Mouse (Mus musculus): Measurements from ENCODE around the gene Hnrnpf. TPM values are rescaled to one million over a fixed set of nuclear protein-coding genes. Genes with fewer than 3 reads are reported as not detected.

Gene Hnrnpf
- polyA plus RNA-seq, 1 experiment = 374 TPM

DNA sequence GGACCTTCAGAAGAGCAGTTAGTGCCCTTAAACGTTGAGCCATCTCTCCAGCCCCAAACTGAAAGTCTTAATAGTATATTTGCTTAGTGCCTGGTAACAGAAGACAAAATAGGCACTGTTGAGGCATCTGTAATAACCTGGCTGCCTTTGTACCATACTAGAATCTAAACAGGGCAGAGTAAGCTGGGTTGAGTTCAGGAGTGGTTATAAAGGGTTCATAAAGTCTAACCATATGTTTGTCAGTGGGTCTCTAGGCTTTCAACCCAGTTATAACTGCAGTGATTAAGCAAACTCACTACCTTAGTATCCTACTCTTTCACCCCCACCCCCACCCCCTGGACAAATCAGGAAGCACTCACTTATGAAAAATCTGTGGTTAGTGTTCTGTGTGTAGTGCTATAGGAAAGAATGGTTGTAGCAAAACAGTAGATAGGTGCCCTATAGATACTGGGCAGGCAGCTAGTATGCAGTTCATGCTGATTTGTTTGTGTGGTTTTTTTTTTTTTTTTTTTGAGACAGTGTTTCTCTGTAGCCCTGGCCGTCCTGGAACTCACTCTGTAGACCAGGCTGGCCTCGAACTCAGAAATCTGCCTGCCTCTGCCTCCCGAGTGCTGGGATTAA, 26.9 kb downstream of the Hnrnpf start:
- Histone ChIP-seq H3K27me3 (ENCODE audit: control insufficient read depth, insufficient read depth, insufficient read length) (no peaks in the 10 kb centered on the region), H3K4me3 (ENCODE audit: insufficient read depth, poor library complexity, severe bottlenecking) (no peak overlapping the region), H3K79me3 (ENCODE audit: low read depth) (peaks cover 24% of the 10 kb centered on the region), H3K36me3 (ENCODE audit: control insufficient read depth, insufficient read depth) (peaks cover 70% of the 10 kb centered on the region), H3K79me2 (ENCODE audit: control insufficient read depth, insufficient read depth) (peaks cover 33% of the 10 kb centered on the region), H3ac (ENCODE audit: control insufficient read depth, insufficient read length, low read depth) (no peak overlapping the region)
- no peak for TF ChIP-seq FOSL1 (IDR thresholded peaks at IDR 0.05; ENCODE audit: insufficient read depth, low read length, poor library complexity, severe bottlenecking)
- TF ChIP-seq CEBPB (IDR thresholded peaks at IDR 0.05; ENCODE audit: low read depth) = no peak
- TF ChIP-seq CTCF (IDR thresholded peaks at IDR 0.05; ENCODE audit: control insufficient read depth, insufficient read depth, insufficient read length) = no peak

DNA sequence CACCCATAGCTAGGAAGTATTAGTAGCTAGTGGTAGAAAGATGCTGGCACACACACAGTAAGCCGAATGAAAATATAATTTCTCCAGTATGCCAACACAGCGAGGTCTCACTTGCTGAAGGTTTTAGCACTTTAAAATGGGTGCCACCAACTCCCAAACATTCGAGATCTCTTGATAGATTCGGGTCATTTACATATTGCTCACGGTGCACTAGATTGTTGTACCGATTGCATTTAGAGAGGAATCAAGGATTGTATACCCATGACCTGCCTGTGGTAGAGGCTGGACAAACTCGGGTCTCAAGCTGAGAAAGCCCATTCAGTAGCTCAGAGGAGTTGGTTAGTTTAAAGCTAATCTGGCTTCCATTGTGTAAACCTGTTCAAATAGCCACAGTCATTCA, 27.8 kb downstream of the Hnrnpf start:
- H3K79me2 ChIP-seq (ENCODE audit: control insufficient read depth, insufficient read depth) = peaks cover 23% of the 10 kb centered on the region
- no peaks in the 10 kb centered on the region for H3K27me3 ChIP-seq (ENCODE audit: control insufficient read depth, insufficient read depth, insufficient read length)
- TF ChIP-seq CTCF (IDR thresholded peaks at IDR 0.05; ENCODE audit: control insufficient read depth, insufficient read depth, insufficient read length) = no peak
- TF ChIP-seq MYOD1 (IDR thresholded peaks at IDR 0.05; ENCODE audit: control insufficient read depth, insufficient read length, low read depth) = no peak
- TF ChIP-seq MYOG (IDR thresholded peaks at IDR 0.05; ENCODE audit: control insufficient read depth, extremely low read depth, insufficient read length) = no peak
- no peak for TF ChIP-seq FOSL1 (IDR thresholded peaks at IDR 0.05; ENCODE audit: insufficient read depth, low read length, poor library complexity, severe bottlenecking)
- no peak for TF ChIP-seq MAX (IDR thresholded peaks at IDR 0.05)
- no peak for TF ChIP-seq USF1 (IDR thresholded peaks at IDR 0.05; ENCODE audit: low read depth)
- no peak for TF ChIP-seq CEBPB (IDR thresholded peaks at IDR 0.05; ENCODE audit: low read depth)
- H3K4me3 ChIP-seq (ENCODE audit: insufficient read depth, poor library complexity, severe bottlenecking) = no peak overlapping the region
- no peak overlapping the region for H3ac ChIP-seq (ENCODE audit: control insufficient read depth, insufficient read length, low read depth)
- peaks cover 60% of the 10 kb centered on the region for H3K36me3 ChIP-seq (ENCODE audit: control insufficient read depth, insufficient read depth)
- H3K79me3 ChIP-seq (ENCODE audit: low read depth) = peaks cover 14% of the 10 kb centered on the region

DNA sequence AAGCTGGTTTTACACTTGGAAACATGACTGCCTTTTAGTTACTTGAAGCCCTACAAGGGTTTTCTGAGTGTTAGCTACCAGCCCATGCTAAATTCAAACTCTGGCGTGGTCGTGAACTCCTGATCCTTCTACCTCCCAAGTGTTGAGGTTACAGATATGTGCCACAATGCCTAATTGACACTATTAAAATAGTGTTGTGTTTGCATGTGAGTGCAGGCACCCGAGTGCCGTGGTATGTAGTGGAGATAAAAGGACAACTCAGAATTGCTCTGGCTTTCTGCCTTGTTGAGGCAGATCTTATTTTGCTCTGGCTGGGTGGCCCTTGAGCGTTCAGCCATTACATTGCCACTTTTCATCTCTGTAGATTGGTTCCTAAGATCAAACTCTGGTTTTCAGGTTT, 28.6 kb downstream of the Hnrnpf start:
- Histone ChIP-seq H3K36me3 (ENCODE audit: control insufficient read depth, insufficient read depth) (peaks cover 54% of the 10 kb centered on the region), H3K79me2 (ENCODE audit: control insufficient read depth, insufficient read depth) (peaks cover 17% of the 10 kb centered on the region)

DNA sequence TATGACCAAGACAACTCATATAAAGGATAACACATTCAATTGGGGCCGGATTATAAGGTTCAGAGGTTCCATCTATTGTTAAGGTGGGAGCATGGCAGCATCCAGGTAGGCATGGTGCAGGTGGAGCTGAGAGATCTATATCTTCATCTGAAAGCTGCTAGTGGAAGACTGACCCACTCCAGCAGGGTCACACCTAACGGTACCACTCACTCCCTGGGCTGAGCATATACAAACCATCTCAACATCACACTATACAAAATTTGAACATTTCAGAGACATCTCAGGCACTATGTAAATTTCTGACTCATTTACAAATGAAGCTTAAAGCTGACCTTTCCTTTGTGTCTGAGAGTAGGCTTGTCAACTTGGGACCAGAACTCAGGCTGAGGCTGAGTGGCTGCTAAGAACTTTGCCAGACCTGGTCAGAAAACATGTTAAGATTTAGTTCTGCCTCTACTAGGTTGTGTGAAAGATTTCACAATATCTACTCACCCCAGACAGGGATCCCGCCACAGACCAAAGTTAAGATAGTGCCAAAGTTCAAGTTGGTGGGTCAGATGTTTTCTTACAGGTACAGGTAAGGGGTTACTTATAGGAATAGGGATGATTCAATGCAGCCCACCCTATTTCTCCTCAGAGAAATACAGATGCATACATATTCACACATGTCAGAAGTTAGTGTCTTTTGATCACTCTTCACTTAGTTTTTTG, 30.0 kb downstream of the Hnrnpf start:
- peaks cover 17% of the 10 kb centered on the region for H3K79me2 ChIP-seq (ENCODE audit: control insufficient read depth, insufficient read depth)
- peaks cover 9% of the 10 kb centered on the region for H3K79me3 ChIP-seq (ENCODE audit: low read depth)
- peaks cover 54% of the 10 kb centered on the region for H3K36me3 ChIP-seq (ENCODE audit: control insufficient read depth, insufficient read depth)
- H3K27me3 ChIP-seq (ENCODE audit: control insufficient read depth, insufficient read depth, insufficient read length) = no peaks in the 10 kb centered on the region
- no peak overlapping the region for H3ac ChIP-seq (ENCODE audit: control insufficient read depth, insufficient read length, low read depth)
- TF ChIP-seq CTCF (IDR thresholded peaks at IDR 0.05; ENCODE audit: control insufficient read depth, insufficient read depth, insufficient read length) (no peak), MAX (IDR thresholded peaks at IDR 0.05) (no peak)
- H3K4me3 ChIP-seq (ENCODE audit: insufficient read depth, poor library complexity, severe bottlenecking) = no peak overlapping the region

More for the DNA sequence above, 28.6 kb downstream of the Hnrnpf start:
- no peak for TF ChIP-seq FOSL1 (IDR thresholded peaks at IDR 0.05; ENCODE audit: insufficient read depth, low read length, poor library complexity, severe bottlenecking)
- no peak for TF ChIP-seq USF1 (IDR thresholded peaks at IDR 0.05; ENCODE audit: low read depth)
- TF ChIP-seq MYOG (IDR thresholded peaks at IDR 0.05; ENCODE audit: control insufficient read depth, extremely low read depth, insufficient read length) = no peak
- TF ChIP-seq MAX (IDR thresholded peaks at IDR 0.05) = no peak
- TF ChIP-seq CEBPB (IDR thresholded peaks at IDR 0.05; ENCODE audit: low read depth) = no peak
- TF ChIP-seq CTCF (IDR thresholded peaks at IDR 0.05; ENCODE audit: control insufficient read depth, insufficient read depth, insufficient read length) = no peak
- TF ChIP-seq MYOD1 (IDR thresholded peaks at IDR 0.05; ENCODE audit: control insufficient read depth, insufficient read length, low read depth) = no peak
- Histone ChIP-seq H3K4me3 (ENCODE audit: insufficient read depth, poor library complexity, severe bottlenecking) (no peak overlapping the region), H3ac (ENCODE audit: control insufficient read depth, insufficient read length, low read depth) (no peak overlapping the region), H3K79me3 (ENCODE audit: low read depth) (peaks cover 9% of the 10 kb centered on the region), H3K27me3 (ENCODE audit: control insufficient read depth, insufficient read depth, insufficient read length) (no peaks in the 10 kb centered on the region)

DNA sequence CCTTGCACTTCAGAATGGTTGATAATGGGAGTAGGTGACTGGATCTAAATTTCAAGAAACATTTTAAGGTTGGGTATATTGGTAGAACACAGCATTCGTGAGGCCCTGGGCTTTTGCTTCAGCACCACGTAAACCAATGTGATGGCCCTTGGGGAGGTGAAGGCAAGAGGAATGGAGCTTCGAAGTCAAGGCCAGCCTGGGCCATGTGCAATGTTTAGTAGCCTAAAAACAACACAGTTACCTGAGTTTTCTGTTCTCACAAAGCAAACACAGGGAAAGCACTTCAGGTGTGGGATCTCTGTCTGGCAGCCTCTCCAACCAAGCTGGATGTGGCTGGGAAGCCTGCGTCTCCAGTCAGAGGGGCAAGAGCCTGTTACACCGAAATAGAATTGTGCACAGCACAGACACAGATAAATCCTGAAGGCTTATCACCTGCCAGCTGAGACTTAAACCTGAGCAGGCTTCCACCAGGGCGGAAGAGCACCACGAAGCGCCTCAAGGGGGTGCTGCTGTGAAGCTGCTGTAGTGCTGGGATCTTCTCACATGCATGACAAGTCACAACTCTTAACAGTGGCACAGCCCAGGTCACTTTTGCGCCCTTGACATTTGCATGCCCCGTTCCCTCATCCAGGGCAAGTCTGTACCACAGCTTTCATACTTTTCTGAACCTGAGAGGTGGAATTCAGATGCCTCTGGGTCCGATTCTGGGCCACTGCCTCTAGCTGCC, 32.4 kb downstream of the Hnrnpf start:
- no peak overlapping the region for H3ac ChIP-seq (ENCODE audit: control insufficient read depth, insufficient read length, low read depth)
- H3K4me3 ChIP-seq (ENCODE audit: insufficient read depth, poor library complexity, severe bottlenecking) = no peak overlapping the region
- TF ChIP-seq CEBPB (IDR thresholded peaks at IDR 0.05; ENCODE audit: low read depth) (no peak), MYOG (IDR thresholded peaks at IDR 0.05; ENCODE audit: control insufficient read depth, extremely low read depth, insufficient read length) (no peak), CTCF (IDR thresholded peaks at IDR 0.05; ENCODE audit: control insufficient read depth, insufficient read depth, insufficient read length) (peak; percentile 15), USF1 (IDR thresholded peaks at IDR 0.05; ENCODE audit: low read depth) (no peak), FOSL1 (IDR thresholded peaks at IDR 0.05; ENCODE audit: insufficient read depth, low read length, poor library complexity, severe bottlenecking) (no peak)
- peaks cover 34% of the 10 kb centered on the region for H3K36me3 ChIP-seq (ENCODE audit: control insufficient read depth, insufficient read depth)
- H3K79me3 ChIP-seq (ENCODE audit: low read depth) = peaks cover 2% of the 10 kb centered on the region
- no peaks in the 10 kb centered on the region for H3K27me3 ChIP-seq (ENCODE audit: control insufficient read depth, insufficient read depth, insufficient read length)
- H3K79me2 ChIP-seq (ENCODE audit: control insufficient read depth, insufficient read depth) = no peaks in the 10 kb centered on the region

All from C2C12 (cell line).